Mouse (Mus musculus): ENCODE measurements around the gene Slc9a8.

Gene Slc9a8

GRCm38 (mm10) chr2:167421330-167422149, at the start of gene Slc9a8:
Slc9a8 (plus strand) TSS chr2:167421712.
- ChIA-PET CTCF (interaction anchor here in 3 of 4 experiments (0.6 to 3.6 kb wide), 12 partner anchors 10 to 349 kb away, joined by 3 to 16 read pairs (median 3); no protein-coding TSS in a partner anchor), POLR2A (interaction anchor here (0.6 to 7.3 kb wide), 79 partner anchors 8 to 425 kb away, joined by 3 to 95 read pairs (median 5); partner anchors contain the start of genes B4galt5 (in 2 of the 4), Stau1 (in 1 of the 4) and Znfx1 (in 1 of the 4))

- CTCF ChIA-PET, result no interaction called here
- POLR2A ChIA-PET, result interaction anchor here in 3 of 4 experiments (0.6 to 2.5 kb wide), 6 partner anchors 9 to 51 kb away, joined by 3 to 10 read pairs (median 4); no protein-coding TSS in a partner anchor
These were observed 48.2 kb upstream of the Slc9a8 start for GRCm38 (mm10) chr2:167373266-167373665.

- CTCF ChIA-PET, result interaction anchor here in 1 of 4 experiments (0.7 kb wide), 1 partner anchor 288 kb away, joined by 5 read pairs; no protein-coding TSS in a partner anchor
- POLR2A ChIA-PET, result interaction anchor here in 2 of 4 experiments (2.5 to 10.0 kb wide), 3 partner anchors 9 to 49 kb away, joined by 10 to 95 read pairs (median 21); partner anchors contain the start of gene Slc9a8 (in 1 of the 2)
These were observed 47.2 kb upstream of the Slc9a8 start for GRCm38 (mm10) chr2:167374191-167374805.

GRCm38 (mm10) chr2:167375135-167375534, 46.4 kb upstream of the Slc9a8 start:
- POLR2A ChIA-PET, result interaction anchor here (0.6 to 10.0 kb wide), 11 partner anchors 8 to 92 kb away, joined by 3 to 95 read pairs (median 7); partner anchors contain the start of gene Slc9a8 (in 1 of the 4)
- CTCF ChIA-PET, result interaction anchor here in 3 of 4 experiments (0.6 to 1.5 kb wide), 3 partner anchors 26 to 108 kb away, joined by 3 to 5 read pairs (median 4); no protein-coding TSS in a partner anchor

- CTCF ChIA-PET, result interaction anchor here in 3 of 4 experiments (0.6 to 1.5 kb wide), 10 partner anchors 9 to 109 kb away, joined by 3 to 5 read pairs (median 4); partner anchors contain the start of gene B4galt5 (in 1 of the 3)
- POLR2A ChIA-PET, result interaction anchor here (0.6 to 10.0 kb wide), 31 partner anchors 7 to 1574 kb away, joined by 3 to 95 read pairs (median 5); partner anchors contain the start of genes Slc9a8 (in 3 of the 4) and B4galt5 (in 1 of the 4)
These were observed 45.8 kb upstream of the Slc9a8 start for GRCm38 (mm10) chr2:167375688-167376087.

GRCm38 (mm10) chr2:167376160-167376564, 45.4 kb upstream of the Slc9a8 start:
- ChIA-PET CTCF (interaction anchor here in 1 of 4 experiments (0.6 to 1.5 kb wide), 8 partner anchors 10 to 48 kb away, joined by 3 to 5 read pairs (median 4); partner anchors contain the start of gene B4galt5), POLR2A (interaction anchor here (0.5 to 10.0 kb wide), 33 partner anchors 8 to 1574 kb away, joined by 3 to 95 read pairs (median 4); partner anchors contain the start of genes Slc9a8 (in 3 of the 4) and B4galt5 (in 1 of the 4))

GRCm38 (mm10) chr2:167377697-167378096, 43.8 kb upstream of the Slc9a8 start:
- CTCF ChIA-PET, result interaction anchor here in 1 of 4 experiments (0.5 kb wide), 1 partner anchor 75 kb away, joined by 3 read pairs; no protein-coding TSS in a partner anchor

GRCm38 (mm10) chr2:167378972-167379371, 42.5 kb upstream of the Slc9a8 start:
- POLR2A ChIA-PET, result interaction anchor here in 3 of 4 experiments (0.6 to 10.0 kb wide), 40 partner anchors 9 to 316 kb away, joined by 3 to 95 read pairs (median 4); partner anchors contain the start of genes B4galt5 (in 1 of the 3), Slc9a8 (in 1 of the 3) and Znfx1 (in 1 of the 3)
- CTCF ChIA-PET, result interaction anchor here in 2 of 4 experiments (0.6 to 1.5 kb wide), 7 partner anchors 13 to 1320 kb away, joined by 3 to 6 read pairs (median 4); no protein-coding TSS in a partner anchor

More at GRCm38 (mm10) chr2:167377697-167378096, 43.8 kb upstream of the Slc9a8 start:
- POLR2A ChIA-PET, result interaction anchor here in 3 of 4 experiments (0.6 to 10.0 kb wide), 11 partner anchors 9 to 75 kb away, joined by 4 to 95 read pairs (median 6); partner anchors contain the start of gene Slc9a8 (in 1 of the 3)

GRCm38 (mm10) chr2:167380615-167381285, 40.8 kb upstream of the Slc9a8 start:
- CTCF ChIA-PET, result interaction anchor here in 2 of 4 experiments (0.5 to 1.2 kb wide), 3 partner anchors 37 to 232 kb away, joined by 3 to 6 read pairs (median 4); no protein-coding TSS in a partner anchor

GRCm38 (mm10) chr2:167381596-167381995, 39.9 kb upstream of the Slc9a8 start:
- ChIA-PET POLR2A (interaction anchor here in 2 of 4 experiments (0.6 to 10.0 kb wide), 7 partner anchors 11 to 294 kb away, joined by 3 to 95 read pairs (median 4); partner anchors contain the start of gene Slc9a8 (in 1 of the 2)), CTCF (no interaction called here)

More at GRCm38 (mm10) chr2:167380615-167381285, 40.8 kb upstream of the Slc9a8 start:
- POLR2A ChIA-PET, result interaction anchor here in 2 of 4 experiments (0.6 to 10.0 kb wide), 21 partner anchors 8 to 294 kb away, joined by 3 to 95 read pairs (median 5); partner anchors contain the start of genes B4galt5 (in 1 of the 2) and Slc9a8 (in 1 of the 2)

GRCm38 (mm10) chr2:167382389-167382788, 39.1 kb upstream of the Slc9a8 start:
- POLR2A ChIA-PET, result interaction anchor here in 2 of 4 experiments (0.8 to 10.0 kb wide), 11 partner anchors 9 to 69 kb away, joined by 3 to 95 read pairs (median 4); partner anchors contain the start of gene Slc9a8 (in 1 of the 2)
- CTCF ChIA-PET, result no interaction called here

GRCm38 (mm10) chr2:167383666-167384083, 37.8 kb upstream of the Slc9a8 start:
- ChIA-PET POLR2A (interaction anchor here in 3 of 4 experiments (0.6 to 10.0 kb wide), 26 partner anchors 8 to 1011 kb away, joined by 3 to 95 read pairs (median 4); partner anchors contain the start of gene Slc9a8 (in 2 of the 3)), CTCF (interaction anchor here in 2 of 4 experiments (0.6 to 1.6 kb wide), 2 partner anchors 34 to 1359 kb away, joined by 4 to 6 read pairs; partner anchors contain the start of gene Atp9a (in 1 of the 2))

GRCm38 (mm10) chr2:167386456-167386855, 35.1 kb upstream of the Slc9a8 start:
- ChIA-PET POLR2A (interaction anchor here in 3 of 4 experiments (0.6 to 3.8 kb wide), 12 partner anchors 9 to 1533 kb away, joined by 3 to 14 read pairs (median 3); partner anchors contain the start of gene Slc9a8 (in 1 of the 3)), CTCF (interaction anchor here in 1 of 4 experiments (0.9 kb wide), 1 partner anchor 92 kb away, joined by 3 read pairs; no protein-coding TSS in a partner anchor)

- ChIA-PET CTCF (interaction anchor here in 1 of 4 experiments (0.9 kb wide), 1 partner anchor 93 kb away, joined by 3 read pairs; no protein-coding TSS in a partner anchor), POLR2A (interaction anchor here in 3 of 4 experiments (0.6 to 3.8 kb wide), 9 partner anchors 9 to 36 kb away, joined by 3 to 14 read pairs (median 4); no protein-coding TSS in a partner anchor)
These were observed 34.5 kb upstream of the Slc9a8 start for GRCm38 (mm10) chr2:167386998-167387397.

GRCm38 (mm10) chr2:167394426-167394825, 27.1 kb upstream of the Slc9a8 start:
- ChIA-PET POLR2A (interaction anchor here in 3 of 4 experiments (0.5 to 2.2 kb wide), 11 partner anchors 9 to 267 kb away, joined by 3 to 10 read pairs (median 3); partner anchors contain the start of gene Gm20431 (in 1 of the 3)), CTCF (no interaction called here)

- POLR2A ChIA-PET, result interaction anchor here in 3 of 4 experiments (0.6 to 2.7 kb wide), 11 partner anchors 11 to 265 kb away, joined by 3 to 12 read pairs (median 4); partner anchors contain the start of genes Gm20431 (in 1 of the 3) and Slc9a8 (in 1 of the 3)
- CTCF ChIA-PET, result interaction anchor here in 2 of 4 experiments (0.6 to 1.0 kb wide), 3 partner anchors 61 to 587 kb away, joined by 3 to 4 read pairs (median 4); no protein-coding TSS in a partner anchor
These were observed 25.1 kb upstream of the Slc9a8 start for GRCm38 (mm10) chr2:167396420-167396819.

Data from embryonic stem cell, embryonic (primary cell).